Mouse (Mus musculus) gastrocnemius, postnatal 25 days (tissue): ENCODE results near the gene Prss32. TPM values are rescaled to one million over a fixed set of nuclear protein-coding genes. Genes with fewer than 3 reads are reported as not detected.
A peak's percentile ranks its signal among the peaks of the same experiment; 100 is the strongest.

Experiments used
- DNase-seq: peaks from one replicate; pipeline ENCODE4 v3.0.0; 2022
- long read RNA-seq, 2 experiments: library from polyadenylated mRNA; stranded (forward); transcript quantifications; one replicate each; pipeline ENCODE4 v2.0.0; 2021
- total RNA-seq, 2 experiments: library from RNA; stranded (reverse); gene quantifications; 1 replicate in 1 of 2; 2 replicates in 1 of 2; pipeline ENCODE4 v1.2.3; 2021

The Prss32 gene
- total RNA-seq, result not detected
- long read RNA-seq, experiment 1, result 0 reads
- long read RNA-seq, experiment 2, result 0 reads

DNA sequence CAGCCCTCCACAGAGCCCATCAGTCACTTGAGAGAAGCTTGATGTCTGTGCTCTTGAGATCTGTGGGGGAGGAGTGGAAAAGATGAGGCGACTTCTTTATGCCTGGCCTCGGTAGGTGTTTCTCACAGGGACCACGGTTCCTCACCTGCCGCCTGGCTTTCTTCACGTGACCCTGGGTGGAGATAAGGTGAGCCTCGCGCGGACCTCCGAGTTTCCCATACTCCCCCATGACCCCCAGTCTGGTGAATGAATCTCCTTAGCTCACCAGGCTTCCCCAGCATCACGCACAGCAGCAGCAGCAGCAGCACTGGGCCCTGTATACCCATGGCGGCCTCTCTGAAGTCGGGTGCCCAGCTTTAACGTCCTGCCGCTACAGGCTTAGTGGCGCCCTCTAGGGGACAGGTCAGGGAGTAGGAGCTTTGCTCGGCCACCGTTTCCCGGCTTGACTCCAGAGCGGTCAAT, at the start of gene Prss32, which contains the start of gene Prss41:
TSS of gene Prss32 (plus strand) at position 44 of the 462 bp plus-strand sequence.
TSS of gene Prss41 (minus strand) at position 361 of the 462 bp plus-strand sequence.
- DNase-seq, result no peak

DNA sequence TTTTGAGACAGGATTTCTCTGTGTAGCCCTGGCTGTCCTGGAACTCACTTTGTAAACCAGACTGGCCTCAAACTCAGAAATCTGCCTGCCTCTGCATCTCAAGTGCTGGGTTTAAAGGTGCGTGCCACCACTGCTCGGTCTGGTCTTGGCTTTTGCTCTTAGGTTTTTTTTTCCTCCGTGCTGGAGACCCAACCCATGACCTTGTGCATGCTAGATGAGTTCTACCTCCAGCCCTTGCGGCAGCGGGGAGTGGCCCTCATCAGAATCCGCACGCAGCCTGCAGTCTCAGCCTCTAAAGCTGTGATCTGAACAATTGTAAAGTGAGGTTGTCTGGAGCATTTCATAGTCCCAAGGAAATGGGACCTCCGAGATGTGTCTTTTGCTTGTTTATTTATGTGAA, 48.3 kb upstream of the Prss32 start:
- no peak for DNase-seq

DNA sequence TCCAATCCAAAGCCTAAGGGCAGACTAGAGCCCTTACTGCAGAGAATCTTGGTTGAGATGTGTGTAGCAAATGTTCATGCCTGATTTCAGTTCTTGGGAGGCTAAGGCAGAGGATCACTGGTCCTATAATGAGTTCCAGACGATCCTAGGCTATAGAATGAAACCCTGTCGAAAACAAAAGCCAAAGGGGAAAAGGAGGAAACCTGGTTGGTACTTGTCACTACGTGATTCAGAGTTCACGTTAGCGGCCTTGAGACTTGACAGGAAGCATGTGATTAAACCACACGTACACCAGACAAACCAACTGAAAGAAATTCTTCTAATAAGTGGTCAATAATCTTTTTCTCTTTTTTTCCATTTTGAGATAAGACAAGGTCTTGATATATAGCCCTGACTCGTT, 46.3 kb upstream of the Prss32 start:
- no peak for DNase-seq

DNA sequence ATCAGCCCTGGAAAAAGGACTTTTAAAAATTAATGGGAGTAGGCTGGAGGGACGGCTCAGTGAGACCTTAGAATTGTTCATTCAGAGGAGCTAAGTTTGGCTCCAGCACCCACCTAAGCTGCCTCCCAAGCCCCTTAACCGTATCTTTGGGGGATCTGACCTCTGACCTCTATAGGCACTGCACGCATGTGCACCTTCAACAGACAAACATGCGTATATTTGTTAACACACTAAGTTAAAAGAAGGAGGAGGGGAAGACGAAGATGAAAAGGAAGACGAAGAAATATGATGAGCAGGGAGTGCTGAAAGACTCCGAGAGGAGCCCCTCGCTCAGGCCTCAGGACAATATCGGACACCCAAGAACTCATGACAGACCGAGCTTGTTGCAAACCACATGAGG, 42.0 kb upstream of the Prss32 start:
- no peak for DNase-seq

DNA sequence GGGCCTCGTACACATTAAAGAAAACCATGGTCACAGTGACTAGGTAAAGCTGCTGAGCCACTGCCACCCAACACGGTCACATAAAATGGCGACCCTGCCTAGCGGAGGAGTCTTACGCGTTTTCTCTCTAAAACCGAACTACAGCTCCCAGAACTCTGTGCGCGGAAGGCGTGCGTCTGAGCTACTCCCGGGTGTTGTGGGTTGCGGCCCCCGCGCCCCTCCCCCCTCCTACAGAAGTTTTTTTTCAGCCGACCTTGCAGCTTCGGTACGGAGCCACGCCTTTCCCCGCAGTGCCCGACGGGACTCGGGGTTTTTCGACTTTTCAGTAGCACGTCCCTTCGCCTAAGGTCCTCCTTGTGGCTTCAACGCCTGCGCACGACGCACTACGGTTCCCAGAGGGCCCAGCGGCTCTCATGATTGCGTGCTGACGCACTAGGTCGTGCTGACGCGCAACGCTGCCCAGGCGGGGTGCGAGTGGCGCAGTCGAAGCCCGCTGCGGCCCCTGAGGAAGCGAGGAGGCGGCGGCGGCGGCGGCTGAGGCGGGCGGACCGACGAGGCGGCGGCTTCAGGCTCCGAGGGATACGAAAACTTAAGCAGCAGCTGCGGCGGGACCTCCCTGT, 40.8 kb upstream of the Prss32 start:
- DNase-seq, result peak; percentile 99

DNA sequence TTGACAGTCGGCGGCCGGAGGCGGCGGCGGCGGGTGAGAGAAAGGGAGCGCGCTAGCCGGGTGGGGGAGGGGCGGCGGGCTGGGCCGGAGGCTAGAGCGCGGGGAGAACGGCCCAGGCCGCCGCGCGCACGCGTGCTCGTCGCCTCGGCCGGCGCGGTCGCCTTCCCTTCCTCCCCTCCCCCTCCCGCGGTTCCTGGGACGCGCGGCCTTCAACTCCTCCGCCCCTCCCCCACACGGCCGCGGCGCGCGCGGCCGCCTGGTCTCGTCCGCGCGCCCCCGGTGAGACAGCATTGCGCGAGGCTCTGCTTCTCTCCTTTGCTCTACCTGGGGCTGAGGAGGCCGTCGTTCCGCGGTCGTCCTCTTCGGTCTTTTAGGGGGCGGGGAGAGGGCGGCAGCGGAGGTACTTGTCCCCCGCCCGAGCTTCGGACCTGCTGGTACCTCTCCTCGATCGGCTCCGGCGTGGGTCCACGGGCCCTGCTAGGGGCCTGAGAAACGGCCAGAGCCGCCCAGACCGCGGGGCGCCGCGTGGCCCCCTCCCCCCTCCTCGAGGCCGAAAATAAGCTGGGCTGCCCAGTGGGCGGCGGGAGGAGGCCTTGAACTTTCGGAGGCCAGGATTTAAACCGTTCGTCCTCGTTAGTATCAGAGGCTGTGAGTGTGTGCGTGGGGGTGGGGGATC, 40.2 kb upstream of the Prss32 start:
- DNase-seq, result peak; percentile 56

DNA sequence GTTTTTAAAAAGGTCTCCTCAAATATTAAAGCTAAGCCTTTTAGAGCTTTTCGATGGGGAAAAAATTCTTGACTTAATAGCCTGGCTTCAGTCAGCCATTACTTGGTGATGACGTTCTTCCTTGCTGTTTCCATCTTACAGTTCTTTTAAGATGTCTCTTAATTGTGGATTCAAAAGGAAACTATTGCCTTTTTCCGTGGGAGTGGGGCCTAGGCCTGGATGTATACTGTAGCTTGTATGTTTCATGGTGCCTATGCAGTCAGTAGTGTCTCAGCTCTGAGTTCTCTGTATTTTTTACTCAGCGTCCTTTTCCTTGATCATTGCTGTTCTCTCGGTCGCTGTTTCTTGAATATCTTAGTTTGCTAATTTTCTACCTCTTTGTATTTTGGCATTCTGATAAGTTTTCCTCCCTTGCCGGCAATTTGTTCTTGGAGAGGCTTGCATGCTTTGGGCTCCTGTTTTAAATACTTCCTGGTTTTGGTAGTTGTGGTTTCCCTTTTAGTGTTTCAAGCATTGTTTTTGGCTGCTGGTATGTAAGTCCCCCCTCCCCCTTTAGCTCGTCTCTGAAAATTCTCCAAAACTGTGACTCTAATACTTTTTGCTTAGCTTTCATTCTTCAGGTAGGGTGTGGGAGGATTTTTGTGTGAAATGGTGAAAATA, 39.1 kb upstream of the Prss32 start:
- DNase-seq, result no peak

DNA sequence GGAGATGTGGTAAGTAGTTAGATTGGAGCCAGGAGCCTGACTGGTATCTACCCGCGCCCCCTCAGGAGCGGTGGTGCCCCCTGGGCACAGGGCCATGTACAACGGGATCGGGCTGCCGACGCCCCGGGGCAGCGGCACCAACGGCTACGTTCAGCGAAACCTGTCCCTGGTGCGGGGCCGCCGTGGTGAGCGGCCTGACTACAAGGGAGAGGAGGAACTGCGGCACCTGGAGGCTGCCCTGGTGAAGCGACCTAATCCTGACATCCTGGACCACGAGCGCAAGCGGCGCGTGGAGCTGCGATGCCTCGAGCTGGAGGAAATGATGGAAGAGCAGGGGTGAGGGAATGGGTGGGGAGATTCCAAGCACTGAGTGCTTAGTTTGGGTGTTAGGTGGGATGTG, 36.8 kb upstream of the Prss32 start:
- DNase-seq, result no peak

DNA sequence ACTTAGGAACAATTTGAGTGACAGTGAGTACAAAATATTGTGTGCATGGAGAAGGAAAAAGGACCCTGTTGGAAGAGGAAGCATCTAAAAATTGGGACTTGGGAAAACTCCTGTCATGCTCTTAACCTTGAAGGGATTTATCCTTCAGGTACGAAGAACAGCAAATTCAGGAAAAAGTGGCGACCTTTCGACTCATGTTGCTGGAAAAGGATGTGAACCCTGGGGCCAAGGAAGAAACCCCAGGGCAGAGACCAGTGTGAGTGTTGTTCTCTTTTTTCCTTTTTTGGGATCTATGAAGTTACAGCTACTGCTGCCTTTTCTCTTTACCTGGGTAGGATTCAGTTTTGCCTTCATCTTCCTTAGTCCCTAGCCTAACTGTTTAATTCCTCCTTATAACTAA, 35.7 kb upstream of the Prss32 start:
- DNase-seq, result no peak

DNA sequence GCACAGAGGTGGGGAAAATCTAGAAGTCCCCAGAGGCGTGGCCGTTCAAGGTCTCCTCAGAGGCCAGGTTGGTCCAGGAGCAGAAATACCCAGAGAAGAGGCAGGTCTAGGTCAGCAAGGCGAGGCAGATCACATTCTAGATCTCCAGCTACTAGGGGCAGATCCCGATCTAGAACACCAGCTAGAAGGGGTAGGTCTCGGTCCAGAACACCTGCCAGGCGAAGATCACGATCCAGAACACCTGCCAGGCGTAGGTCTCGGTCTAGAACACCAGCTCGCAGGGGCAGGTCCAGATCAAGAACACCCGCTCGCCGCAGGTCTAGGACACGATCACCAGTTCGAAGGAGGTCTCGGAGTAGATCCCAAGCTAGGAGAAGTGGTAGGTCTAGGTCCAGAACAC, 28.0 kb upstream of the Prss32 start:
- no peak for DNase-seq

DNA sequence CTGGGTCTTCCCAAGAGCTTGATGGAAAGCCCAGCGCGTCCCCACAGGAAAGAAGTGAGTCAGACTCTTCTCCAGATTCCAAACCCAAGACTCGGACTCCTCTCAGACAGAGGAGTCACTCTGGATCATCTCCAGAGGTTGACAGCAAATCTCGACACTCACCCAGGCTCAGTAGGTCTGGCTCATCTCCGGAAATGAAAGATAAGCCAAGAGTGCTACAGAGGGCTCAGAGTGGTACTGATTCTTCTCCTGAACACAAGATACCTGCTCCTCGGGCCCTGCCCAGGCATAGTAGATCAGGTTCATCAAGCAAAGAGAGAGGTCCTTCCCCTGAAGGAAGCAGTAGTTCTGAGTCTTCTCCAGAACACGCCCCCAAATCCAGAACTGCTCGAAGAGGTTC, 25.1 kb upstream of the Prss32 start:
- DNase-seq, result no peak

DNA sequence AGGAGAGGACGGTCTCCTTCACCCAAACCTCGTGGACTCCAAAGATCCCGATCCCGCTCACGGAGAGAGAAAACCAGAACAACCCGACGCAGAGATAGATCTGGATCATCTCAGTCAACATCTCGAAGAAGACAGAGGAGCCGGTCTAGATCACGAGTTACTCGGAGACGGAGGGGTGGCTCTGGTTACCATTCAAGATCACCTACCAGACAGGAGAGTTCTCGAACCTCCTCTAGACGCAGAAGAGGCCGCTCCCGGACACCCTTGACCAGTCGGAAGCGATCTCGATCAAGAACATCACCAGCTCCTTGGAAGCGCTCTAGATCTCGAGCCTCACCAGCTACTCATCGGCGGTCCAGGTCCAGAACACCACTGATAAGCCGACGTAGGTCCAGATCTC, 24.4 kb upstream of the Prss32 start:
- DNase-seq, result no peak

DNA sequence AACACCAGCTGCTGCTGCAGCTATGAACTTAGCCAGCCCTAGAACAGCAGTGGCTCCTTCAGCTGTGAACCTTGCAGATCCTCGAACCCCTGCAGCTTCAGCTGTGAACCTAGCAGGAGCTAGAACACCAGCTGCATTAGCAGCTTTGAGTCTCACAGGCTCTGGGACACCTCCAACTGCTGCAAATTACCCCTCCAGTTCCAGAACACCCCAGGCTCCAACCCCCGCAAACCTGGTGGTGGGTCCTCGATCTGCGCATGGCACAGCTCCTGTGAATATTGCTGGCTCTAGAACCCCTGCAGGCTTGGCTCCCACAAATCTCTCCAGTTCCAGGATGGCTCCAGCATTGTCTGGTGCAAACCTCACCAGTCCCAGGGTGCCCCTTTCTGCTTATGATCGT, 22.9 kb upstream of the Prss32 start:
- no peak for DNase-seq

DNA sequence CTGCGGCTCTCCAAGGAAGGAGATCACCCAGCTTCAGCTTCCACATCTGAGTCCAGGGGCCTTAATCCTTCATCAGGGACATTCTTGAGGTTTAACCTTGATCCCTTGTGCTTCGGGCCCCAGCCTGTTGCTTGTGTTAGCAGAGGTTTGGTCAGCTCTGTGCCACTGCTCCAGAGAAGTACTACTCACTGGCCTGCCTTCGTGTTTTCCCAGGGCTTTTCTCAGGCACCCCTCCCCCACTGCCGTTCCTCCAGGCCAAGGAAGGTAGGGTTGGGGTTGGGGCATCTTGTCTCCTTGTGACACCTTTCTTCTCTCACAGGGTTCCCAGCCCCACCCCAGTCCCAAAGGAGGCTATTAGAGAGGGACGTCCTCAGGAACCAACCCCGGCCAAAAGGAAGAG, 21.6 kb upstream of the Prss32 start:
- no peak for DNase-seq

DNA sequence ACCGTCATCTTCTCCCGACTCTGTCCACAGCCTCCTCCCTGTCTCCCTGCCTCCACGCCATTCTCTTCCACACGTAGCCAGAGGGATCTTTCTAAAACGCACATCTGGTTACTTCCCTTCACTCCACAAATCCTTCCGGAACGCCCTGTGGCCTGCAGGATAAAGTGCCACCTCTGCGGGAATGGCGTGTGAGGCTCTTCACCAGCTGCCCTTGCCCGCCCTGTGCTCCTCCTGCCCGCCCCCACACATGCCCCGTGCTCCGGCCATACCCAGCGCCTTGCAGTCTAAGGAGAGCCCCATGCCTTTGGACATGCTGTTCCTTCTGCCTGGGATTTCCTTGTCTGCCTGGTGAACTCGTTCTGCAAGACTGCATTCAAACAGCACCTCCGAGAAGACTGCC, 20.6 kb upstream of the Prss32 start:
- DNase-seq, result no peak

DNA sequence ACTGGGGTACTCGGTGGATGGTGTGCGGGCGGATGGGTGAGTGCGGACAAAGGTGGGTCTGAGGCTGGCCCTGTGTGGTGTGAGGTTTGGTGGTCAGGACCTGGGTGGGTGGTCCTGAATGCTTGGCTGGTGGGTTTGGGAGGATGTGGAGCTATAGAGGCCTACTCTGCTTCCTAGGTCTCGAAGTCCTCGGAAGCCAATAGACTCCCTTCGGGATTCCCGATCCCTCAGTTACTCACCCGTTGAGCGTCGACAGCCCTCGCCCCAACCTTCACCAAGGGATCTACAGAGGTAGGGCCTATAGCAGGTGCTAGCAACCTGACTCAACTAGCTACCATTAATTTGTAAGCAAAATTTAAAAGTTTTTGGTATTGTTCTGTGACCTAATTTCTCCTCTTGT, 20.0 kb upstream of the Prss32 start:
- DNase-seq, result no peak

DNA sequence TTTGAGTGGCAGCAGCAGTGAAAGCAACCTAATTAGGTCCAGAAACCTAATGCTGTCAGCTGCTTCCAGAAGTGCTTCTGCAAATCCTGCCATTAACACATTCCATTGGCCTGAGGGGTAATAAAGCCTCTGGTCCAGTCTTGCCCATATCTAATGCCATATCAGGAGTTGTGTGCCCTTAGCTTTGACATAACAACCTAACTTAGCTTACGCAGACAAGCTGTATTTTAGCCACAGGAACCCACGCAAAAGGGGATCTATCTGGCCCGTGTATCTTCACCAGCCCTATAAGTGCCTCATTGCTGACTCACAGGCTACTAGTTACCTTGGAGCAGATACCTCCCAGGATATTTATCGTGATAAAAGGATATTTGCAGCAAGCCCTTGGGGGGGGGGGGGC, 18.1 kb upstream of the Prss32 start:
- no peak for DNase-seq

DNA sequence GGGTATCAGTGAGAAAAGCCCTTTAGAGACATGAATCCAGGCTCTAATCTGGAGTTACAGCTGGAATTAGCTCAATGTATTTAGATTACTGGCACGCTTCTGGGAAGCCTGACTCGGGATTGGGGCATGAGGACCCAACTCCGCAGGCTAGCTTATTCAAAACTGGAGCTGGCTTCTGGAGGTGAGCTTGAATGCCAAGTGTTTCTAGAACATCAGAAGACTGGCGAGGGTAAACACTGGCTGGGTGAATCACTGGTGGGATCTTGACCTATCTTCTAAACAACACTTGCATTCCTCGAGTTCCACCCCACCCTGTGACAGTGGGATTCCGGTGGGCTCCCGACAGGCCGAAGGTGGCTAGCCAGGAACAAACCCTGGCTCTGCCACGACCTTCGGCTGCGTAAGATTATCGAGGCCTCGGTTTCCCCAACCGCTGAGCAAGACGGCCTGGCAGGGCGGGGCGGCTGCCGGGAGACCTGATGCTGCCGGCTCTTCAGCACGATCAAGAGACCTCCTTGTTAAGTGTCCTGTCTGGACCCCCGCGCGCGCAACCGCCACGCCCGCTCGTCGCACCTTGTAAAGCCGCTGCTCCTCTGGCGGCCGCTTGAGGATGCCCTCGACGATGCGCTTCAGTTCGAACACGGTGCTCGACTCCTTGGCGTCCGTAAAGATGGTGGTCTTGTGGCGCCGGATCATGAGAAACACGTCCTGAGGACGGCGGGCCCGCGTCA, 15.2 kb upstream of the Prss32 start:
- peak; percentile 46 for DNase-seq

DNA sequence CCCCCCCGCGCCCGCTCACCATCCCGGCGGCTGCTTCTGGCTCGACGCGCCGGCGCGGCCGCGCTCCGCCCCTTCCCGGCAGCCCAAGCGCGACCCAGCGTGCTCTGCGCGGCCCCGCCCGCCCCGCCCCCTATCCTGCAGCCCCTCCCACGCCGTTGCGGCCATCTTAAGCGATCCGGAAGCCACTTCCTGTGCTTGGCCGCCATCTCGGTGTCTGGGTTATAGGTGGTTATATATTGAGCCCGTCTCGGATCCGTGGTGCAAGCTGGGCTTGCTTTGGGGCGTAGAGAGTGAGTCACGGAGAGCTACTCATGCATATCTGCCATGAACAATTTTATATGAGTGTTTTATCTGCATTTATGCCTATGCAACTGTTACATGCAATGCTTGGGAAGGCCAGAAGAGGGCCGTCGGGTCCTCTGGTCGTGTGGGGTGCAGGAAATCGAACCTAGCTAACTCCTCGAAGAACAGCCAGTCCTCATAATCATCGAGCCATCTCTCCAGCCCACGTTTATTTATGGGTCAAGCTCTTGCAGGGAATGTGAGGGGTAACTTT, 14.5 kb upstream of the Prss32 start, which contains the start of gene Elob:
TSS of gene Elob (minus strand) at position 73 of the 556 bp plus-strand sequence.
- DNase-seq, result peak; percentile 88

DNA sequence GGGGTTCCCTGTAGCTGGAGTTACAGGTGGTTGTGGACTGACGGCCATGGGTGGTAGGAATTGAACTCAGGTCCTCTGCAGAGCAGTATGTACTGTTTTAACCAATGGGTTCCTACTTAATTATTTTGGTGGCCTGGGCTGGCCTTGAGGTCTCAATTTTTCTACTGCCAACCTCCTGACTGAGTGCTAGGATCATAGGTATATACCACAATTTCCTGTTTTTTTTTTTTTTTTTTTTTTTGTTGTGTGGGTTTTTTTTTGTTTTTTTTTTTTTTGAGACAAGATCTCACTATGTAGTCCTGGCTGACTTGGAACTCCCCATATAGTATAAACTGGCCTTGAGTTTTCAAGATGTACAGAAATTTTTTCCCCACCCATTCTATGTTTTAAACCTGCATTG, 12.5 kb upstream of the Prss32 start:
- no peak for DNase-seq

DNA sequence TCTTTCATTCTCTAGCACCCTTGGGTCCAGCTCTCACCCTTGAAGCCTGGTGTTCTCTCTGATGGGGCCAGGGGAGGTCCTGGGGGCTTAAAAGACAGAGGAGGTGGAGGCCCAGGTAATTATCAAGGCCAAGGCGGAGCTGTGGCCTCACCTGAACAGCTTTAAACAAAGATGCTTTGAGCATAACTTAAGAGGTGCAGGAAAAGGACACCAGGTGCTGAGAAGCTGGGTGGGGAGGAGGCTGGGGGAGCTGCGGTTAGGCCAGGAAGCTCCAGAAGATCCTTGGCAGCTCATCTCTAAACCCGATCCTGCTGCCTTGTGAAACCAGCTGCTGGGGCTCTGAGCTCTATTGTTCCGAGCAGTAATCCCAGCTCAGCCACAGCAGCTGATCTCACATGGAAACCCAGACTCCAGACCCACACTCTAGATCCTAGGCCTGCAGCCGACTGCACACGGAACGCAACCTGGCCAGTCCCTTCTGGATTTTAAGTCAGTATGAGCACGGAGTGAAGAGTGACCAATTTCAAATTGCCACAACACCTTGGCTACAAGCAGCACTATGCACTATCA, 7.6 kb upstream of the Prss32 start, which contains the start of gene Prss33:
TSS of gene Prss33 (minus strand) at position 51 of the 570 bp plus-strand sequence.
- no peak for DNase-seq

DNA sequence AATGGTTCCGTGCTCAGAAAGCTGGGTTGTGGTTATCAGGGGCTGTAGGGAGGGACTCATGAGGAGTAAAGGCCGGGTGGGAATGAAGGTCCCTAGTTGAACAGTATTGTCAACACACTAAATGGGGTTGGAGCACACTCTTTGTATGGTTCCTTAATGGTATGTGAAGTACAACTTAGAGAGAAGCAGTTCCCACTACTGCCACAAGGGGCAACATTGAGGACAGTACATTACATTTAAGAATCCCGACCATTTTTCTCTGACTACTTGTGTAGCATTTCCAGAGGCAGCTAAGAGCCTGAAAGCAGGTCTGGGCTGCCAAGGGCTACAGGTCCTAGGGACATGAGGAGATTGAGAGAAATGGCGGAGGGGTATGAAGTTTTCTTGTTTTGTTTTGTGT, 2.5 kb upstream of the Prss32 start:
- no peak for DNase-seq
